Mouse (Mus musculus) intestine, embryonic 14.5 days (tissue): Measurements from ENCODE around the gene Trp73. TPM values are rescaled to one million over a fixed set of nuclear protein-coding genes. Genes with fewer than 3 reads are reported as not detected.

ENCODE experiments used
- ATAC-seq: fragments of 200-750 bp; cut with Nextera tagmentation; replicated peaks from 2 replicates; pipeline ENCODE4 v1.8.0; 2017; ENCODE audit warnings: low read depth, moderate number of reproducible peaks, moderate TSS enrichment, moderate library complexity; ENCODE audit not compliant: low FRiP score, low TSS enrichment
- DNase-seq: peaks from one replicate; pipeline ENCODE4 v3.0.0-alpha.2; 2018; ENCODE audit warnings: low spot score
- H3K27ac ChIP-seq: fragments of 300-500 bp; sonication (generic); 2 replicates; pipeline ENCODE4 v1.5.1; 2014; ENCODE audit warnings: low read depth, mild to moderate bottlenecking, control low read depth
- H3K27me3 ChIP-seq: fragments of 300-500 bp; sonication (generic); replicated peaks from 2 replicates; pipeline ENCODE4 v1.6.1; 2014; ENCODE audit warnings: low read length, control low read depth; ENCODE audit not compliant: control insufficient read depth, insufficient read depth
- H3K36me3 ChIP-seq: fragments of 300-500 bp; sonication (generic); 2 replicates; pipeline ENCODE4 v1.6.1; 2014; ENCODE audit warnings: low read length, control low read depth; ENCODE audit not compliant: control insufficient read depth, insufficient read depth
- H3K4me1 ChIP-seq: fragments of 300-500 bp; sonication (generic); replicated peaks from 2 replicates; pipeline ENCODE4 v1.6.1; 2014; ENCODE audit warnings: low read length, control low read depth, mixed read lengths; ENCODE audit not compliant: control insufficient read depth, insufficient read depth
- H3K4me2 ChIP-seq: fragments of 300-500 bp; sonication (generic); 2 replicates; pipeline ENCODE4 v1.6.1; 2014; ENCODE audit warnings: low read length
- H3K4me3 ChIP-seq: fragments of 300-500 bp; sonication (generic); 2 replicates; pipeline ENCODE4 v1.5.1; 2014; ENCODE audit warnings: low read depth, low read length, control low read depth, mixed read lengths
- H3K9ac ChIP-seq: fragments of 300-500 bp; sonication (generic); 2 replicates; pipeline ENCODE4 v1.6.1; 2014; ENCODE audit warnings: mild to moderate bottlenecking, low read length
- H3K9me3 ChIP-seq: fragments of 300-500 bp; sonication (generic); 2 replicates; pipeline ENCODE4 v1.6.1; 2016; ENCODE audit warnings: low read length, control low read depth; ENCODE audit not compliant: control insufficient read depth
- WGBS: fragments of 180-500 bp; shearing (Covaris S2); extraction: QIAGEN DNeasy Blood & Tissue Kit; methylation state at CpG from one replicate; pipeline ENCODE4 v1.1.7; 2014; 5-methylcytosine and 5-hydroxymethylcytosine counted together
- polyA plus RNA-seq: library from polyadenylated mRNA; unstranded; fragments of >200 nt; fragmentation: Nextera tagmentation; extraction: Ambion mirVana; gene quantifications from 2 replicates; pipeline ENCODE4 v1.2.1, GENCODE M21; 2014

Trp73 gene
- polyA plus RNA-seq, 1 experiment from 2014 or later: 0.20 TPM

DNA sequence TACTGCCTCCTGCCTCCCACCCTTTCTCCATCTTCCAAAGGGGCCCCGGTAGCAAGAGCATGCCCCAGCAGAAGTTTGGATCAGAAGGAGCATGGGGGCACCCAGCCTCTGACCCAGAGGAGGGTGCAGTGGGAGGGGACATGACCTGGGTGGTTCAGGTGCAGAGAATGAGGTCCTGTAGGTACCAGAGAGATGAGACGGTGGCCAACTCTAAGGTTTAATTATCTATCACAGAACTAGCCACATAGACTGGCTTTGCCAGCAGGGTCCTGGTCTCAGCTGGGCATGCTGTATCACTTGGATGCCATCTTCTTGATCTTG, 113.6 kb downstream of the Trp73 start:
- H3K9me3 ChIP-seq: no peaks in the 10 kb centered on the region
- H3K4me2 ChIP-seq: peak overlapping the region; percentile 70
- H3K4me1 ChIP-seq: peaks cover 12% of the 10 kb centered on the region
- H3K27ac ChIP-seq: no peak overlapping the region
- DNase-seq: no peak
- WGBS: 31% methylated on average over 2 of the region's 2 CpGs
- no peaks in the 10 kb centered on the region for H3K27me3 ChIP-seq
- H3K9ac ChIP-seq: peak overlapping the region; percentile 46; the same call in 1 of the 2 replicates
- peak overlapping the region; percentile 43 for H3K4me3 ChIP-seq
- H3K36me3 ChIP-seq: peaks cover 12% of the 10 kb centered on the region
- ATAC-seq: no peak

DNA sequence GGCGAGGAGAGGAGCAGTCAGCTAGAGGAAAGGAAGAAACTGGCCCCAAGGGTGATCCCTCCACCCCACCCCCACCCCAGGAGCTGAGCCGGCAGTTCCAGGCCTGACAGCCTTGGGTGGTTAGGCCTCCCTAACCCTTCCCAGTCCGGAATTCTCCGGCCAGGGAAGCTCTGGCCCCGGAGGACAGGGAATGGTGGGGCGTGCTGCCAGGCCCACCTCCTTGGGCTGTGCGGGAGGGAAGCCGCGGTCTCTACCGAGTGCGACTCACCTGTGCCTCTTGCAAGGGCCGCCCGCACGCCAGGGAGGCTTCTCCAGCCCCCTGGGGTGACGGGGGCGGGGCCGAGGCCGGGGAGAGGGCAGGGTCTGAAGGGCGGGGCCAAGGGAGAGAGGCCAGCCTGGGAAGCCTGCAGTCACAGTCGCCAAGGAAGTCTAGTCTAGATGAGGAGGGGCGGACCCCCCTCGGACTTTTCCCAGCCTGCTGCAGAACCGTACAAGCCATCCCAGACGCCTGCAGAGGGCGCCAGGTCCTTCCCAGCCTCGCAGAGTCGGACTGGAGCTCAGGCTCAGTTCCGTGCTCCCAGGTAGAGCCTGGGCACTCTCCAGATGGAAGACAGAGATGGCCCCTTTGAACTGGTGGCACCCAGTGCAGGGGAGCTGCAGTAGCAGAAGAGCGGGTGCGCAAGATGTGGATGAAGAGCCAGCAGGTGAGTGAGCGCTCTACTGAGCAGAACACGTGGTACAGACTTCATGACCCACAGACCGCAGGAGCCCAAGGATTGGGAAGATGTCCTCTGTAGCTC, 114.2 kb downstream of the Trp73 start, which contains the start of gene Smim1:
TSS of gene Smim1 (minus strand) at position 590 of the 800 bp plus-strand sequence.
- ATAC-seq (peak; percentile 72), DNase-seq (peak; percentile 89)
- Histone ChIP-seq H3K27me3 (no peaks in the 10 kb centered on the region), H3K9me3 (no peaks in the 10 kb centered on the region), H3K4me3 (peak within 1 kb of the TSS; percentile 43), H3K4me2 (peak within 1 kb of the TSS; percentile 70), H3K36me3 (peaks cover 17% of the 10 kb centered on the region), H3K27ac (peak within 1 kb of the TSS; percentile 49), H3K4me1 (peaks cover 12% of the 10 kb centered on the region), H3K9ac (peak within 1 kb of the TSS; percentile 46)
- 2% methylated on average over 33 of the region's 33 CpGs for WGBS

- Histone ChIP-seq H3K9me3 (no peaks in the 10 kb centered on the region), H3K4me3 (peak overlapping the region; percentile 43), H3K36me3 (peaks cover 26% of the 10 kb centered on the region), H3K9ac (peak overlapping the region; percentile 46), H3K4me1 (peaks cover 12% of the 10 kb centered on the region), H3K4me2 (peak overlapping the region; percentile 70), H3K27me3 (no peaks in the 10 kb centered on the region), H3K27ac (peak overlapping the region; percentile 49)
- WGBS: 30% methylated on average over 17 of the region's 17 CpGs
- ATAC-seq (no peak), DNase-seq (no peak)
Measured at GRCm38 (mm10) chr4:154024729-154025521, 115.1 kb downstream of the Trp73 start.

- ATAC-seq (peak; percentile 40), DNase-seq (peak; percentile 65)
- 9% methylated on average over 8 of the region's 8 CpGs for WGBS
Measured at GRCm38 (mm10) chr4:154023754-154024601, 116.0 kb downstream of the Trp73 start.

DNA sequence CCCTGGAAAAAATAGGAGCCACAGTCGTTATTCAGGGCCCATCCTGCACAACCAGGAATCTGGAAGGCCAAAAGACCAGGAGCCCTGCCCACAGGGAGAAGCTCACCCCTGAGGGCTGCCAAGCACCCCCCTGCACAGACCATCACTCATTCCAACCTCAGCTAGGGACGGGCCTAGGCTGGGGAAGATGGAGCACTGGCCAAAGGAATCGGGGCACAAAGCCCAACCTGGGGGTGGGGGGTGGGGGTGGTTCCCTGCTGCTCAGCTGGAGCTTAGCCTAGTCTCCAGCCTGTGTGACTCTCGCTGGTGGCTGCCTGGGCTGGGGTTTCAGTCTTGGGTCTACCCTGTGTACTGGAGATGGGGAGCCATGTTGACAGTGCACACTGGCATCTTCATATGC, 117.2 kb downstream of the Trp73 start:
- ATAC-seq (no peak), DNase-seq (no peak)
- H3K4me3 ChIP-seq: no peak overlapping the region
- WGBS: 55% methylated on average over 4 of the region's 4 CpGs
- no peak overlapping the region for H3K4me2 ChIP-seq
- H3K9ac ChIP-seq: no peak overlapping the region
- no peaks in the 10 kb centered on the region for H3K27me3 ChIP-seq
- H3K27ac ChIP-seq: no peak overlapping the region
- no peaks in the 10 kb centered on the region for H3K9me3 ChIP-seq
- H3K36me3 ChIP-seq: peaks cover 47% of the 10 kb centered on the region
- peaks cover 12% of the 10 kb centered on the region for H3K4me1 ChIP-seq

More at GRCm38 (mm10) chr4:154023754-154024601, 116.0 kb downstream of the Trp73 start:
- Histone ChIP-seq H3K4me3 (peak overlapping the region; percentile 43; the same call in 1 of the 2 replicates), H3K9ac (no peak overlapping the region), H3K4me1 (peaks cover 12% of the 10 kb centered on the region), H3K4me2 (peak overlapping the region; percentile 70), H3K36me3 (peaks cover 36% of the 10 kb centered on the region), H3K27ac (peak overlapping the region; percentile 60), H3K9me3 (no peaks in the 10 kb centered on the region), H3K27me3 (no peaks in the 10 kb centered on the region)

- Histone ChIP-seq H3K4me1 (peaks cover 12% of the 10 kb centered on the region), H3K4me2 (no peak overlapping the region), H3K9me3 (no peaks in the 10 kb centered on the region), H3K27ac (0 out of 2 replicates have a peak overlapping the region, but pooled peaks have one; percentile 27), H3K36me3 (peaks cover 50% of the 10 kb centered on the region), H3K4me3 (no peak overlapping the region), H3K9ac (no peak overlapping the region), H3K27me3 (no peaks in the 10 kb centered on the region)
- DNase-seq (no peak), ATAC-seq (no peak)
- WGBS: 72% methylated on average over 4 of the region's 4 CpGs
Measured at GRCm38 (mm10) chr4:154022407-154022806, 117.6 kb downstream of the Trp73 start.

GRCm38 (mm10) chr4:154021432-154021831, 118.6 kb downstream of the Trp73 start:
- Histone ChIP-seq H3K27ac (0 out of 2 replicates have a peak overlapping the region, but pooled peaks have one; percentile 7), H3K9me3 (no peaks in the 10 kb centered on the region), H3K27me3 (no peaks in the 10 kb centered on the region), H3K4me1 (peaks cover 12% of the 10 kb centered on the region), H3K4me3 (no peak overlapping the region), H3K4me2 (no peak overlapping the region), H3K9ac (no peak overlapping the region), H3K36me3 (peaks cover 60% of the 10 kb centered on the region)
- 91% methylated on average over 9 of the region's 9 CpGs for WGBS
- DNase-seq: no peak
- no peak for ATAC-seq

DNA sequence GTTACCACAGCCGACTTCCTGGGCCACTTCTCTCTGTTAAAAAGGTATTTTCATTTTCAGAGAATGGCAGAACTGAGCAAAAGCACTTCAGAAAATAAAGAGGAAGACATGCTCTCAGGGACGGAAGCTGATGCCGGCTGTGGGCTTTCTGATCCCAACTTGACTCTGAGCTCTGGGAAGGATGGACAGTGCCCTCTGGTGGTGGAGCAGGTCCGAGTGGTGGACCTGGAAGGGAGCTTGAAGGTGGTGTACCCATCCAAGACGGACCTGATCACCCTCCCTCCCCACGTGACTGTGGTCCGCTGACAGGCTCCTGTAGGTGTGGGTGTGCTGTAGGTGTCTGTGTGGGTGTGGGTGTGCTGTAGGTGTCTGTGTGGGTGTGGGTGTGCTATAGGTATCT, 120.4 kb downstream of the Trp73 start:
- H3K9ac ChIP-seq: no peak overlapping the region
- 69% methylated on average over 7 of the region's 7 CpGs for WGBS
- no peak for DNase-seq

More for the DNA sequence above, 120.4 kb downstream of the Trp73 start:
- Histone ChIP-seq H3K4me3 (no peak overlapping the region), H3K27me3 (no peaks in the 10 kb centered on the region), H3K9me3 (no peaks in the 10 kb centered on the region), H3K4me1 (peaks cover 8% of the 10 kb centered on the region), H3K27ac (no peak overlapping the region), H3K4me2 (no peak overlapping the region), H3K36me3 (peaks cover 78% of the 10 kb centered on the region)
- no peak for ATAC-seq
